Mouse (Mus musculus): Measurements from ENCODE around the gene Tchp. TPM values are rescaled to one million over a fixed set of nuclear protein-coding genes. Genes with fewer than 3 reads are reported as not detected.

Gene Tchp
- polyA plus RNA-seq, 1 experiment from 2014 or later: 19.8 TPM

DNA sequence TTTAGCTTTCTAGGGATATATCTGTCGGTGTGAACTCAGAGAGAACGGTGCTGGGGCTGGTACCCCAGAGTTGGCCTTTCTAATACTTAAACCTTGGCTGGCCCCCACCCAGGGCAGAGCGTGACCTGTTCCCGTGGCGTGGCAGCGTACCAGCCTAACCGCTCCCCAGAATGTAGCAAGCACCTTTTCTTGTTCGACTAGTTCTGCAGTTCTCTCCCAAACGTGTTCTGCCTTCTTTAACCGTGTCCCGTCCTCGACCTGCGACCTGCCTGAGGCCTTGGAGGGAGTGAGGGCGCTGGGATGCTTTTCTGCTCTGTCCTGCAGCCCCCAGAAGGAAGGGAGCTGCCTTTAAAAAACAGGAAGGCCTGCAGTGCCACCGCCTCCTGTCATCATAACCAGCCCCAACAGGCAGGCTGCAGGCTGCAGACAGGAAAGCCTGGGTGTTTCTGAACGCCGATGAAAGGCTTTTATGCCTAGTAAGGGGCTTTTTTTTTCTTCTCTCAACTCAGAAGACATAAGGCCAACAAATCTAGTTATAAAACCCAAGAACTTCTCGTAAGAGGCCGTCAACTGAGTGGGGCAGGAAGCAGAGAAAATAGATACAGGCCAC lies 26.8 kb upstream of the Tchp start:
- H3K27ac ChIP-seq: peak overlapping the region; percentile 57
- H3K9me3 ChIP-seq: no peaks in the 10 kb centered on the region
- no peak overlapping the region for H3K4me2 ChIP-seq
- 54% methylated on average over 19 of the region's 19 CpGs for WGBS
- H3K27me3 ChIP-seq: no peaks in the 10 kb centered on the region
- H3K4me1 ChIP-seq: peaks cover 28% of the 10 kb centered on the region
- H3K36me3 ChIP-seq: peaks cover 20% of the 10 kb centered on the region
- no peak overlapping the region for H3K4me3 ChIP-seq
- ATAC-seq (ENCODE audit: insufficient number of reproducible peaks, insufficient read depth, low FRiP score, low TSS enrichment, low read depth): no peak
- peak overlapping the region; percentile 11; the same call in 1 of the 2 replicates for H3K9ac ChIP-seq

DNA sequence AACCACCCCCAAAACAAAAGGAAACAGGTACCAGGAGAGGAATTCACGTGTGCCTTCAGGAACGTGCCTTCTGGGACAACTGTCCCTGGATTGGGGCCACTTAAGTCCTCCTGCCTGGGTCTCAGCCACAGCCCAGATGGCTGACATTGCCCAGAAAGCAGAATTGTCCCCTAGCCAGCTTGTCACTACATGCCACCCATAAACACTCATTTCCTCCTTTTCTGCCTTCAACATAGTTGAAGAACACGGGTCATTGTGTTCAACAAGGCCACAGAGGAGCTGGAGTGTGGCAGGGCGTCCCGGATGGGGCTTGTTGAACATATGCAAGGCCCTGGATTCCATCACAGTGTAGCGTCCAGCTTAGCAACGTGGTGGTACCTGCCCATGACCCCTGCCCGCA lies 25.8 kb upstream of the Tchp start:
- Histone ChIP-seq H3K9ac (no peak overlapping the region; the same call in 1 of the 2 replicates), H3K27ac (peak overlapping the region; percentile 57; the same call in 1 of the 2 replicates)

DNA sequence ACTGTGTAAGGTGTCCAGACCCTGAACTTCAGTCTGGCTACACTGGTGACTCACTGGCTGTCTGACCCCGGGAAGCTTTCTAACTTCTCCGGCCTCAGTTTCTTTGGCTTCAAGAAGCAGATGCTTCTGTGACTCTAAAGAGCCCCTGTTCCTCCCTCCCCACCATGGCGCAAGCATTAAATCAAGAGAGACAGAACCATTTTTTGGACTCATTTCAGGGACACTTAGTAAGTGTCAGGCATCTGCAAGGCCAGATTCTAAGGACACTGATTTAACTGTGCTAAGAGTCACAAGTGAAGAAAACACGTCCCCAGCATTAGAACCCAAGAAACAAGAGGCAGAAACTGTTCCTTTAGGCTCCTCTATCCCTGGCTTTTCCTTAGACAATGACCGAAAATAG lies 21.6 kb upstream of the Tchp start:
- no peak for ATAC-seq (ENCODE audit: insufficient number of reproducible peaks, insufficient read depth, low FRiP score, low TSS enrichment, low read depth)
- WGBS: 92% methylated on average over 5 of the region's 5 CpGs

More for the DNA sequence above, 25.8 kb upstream of the Tchp start:
- H3K4me3 ChIP-seq: no peak overlapping the region
- no peaks in the 10 kb centered on the region for H3K27me3 ChIP-seq
- peaks cover 13% of the 10 kb centered on the region for H3K36me3 ChIP-seq
- WGBS: 73% methylated on average over 8 of the region's 8 CpGs
- H3K9me3 ChIP-seq: no peaks in the 10 kb centered on the region
- H3K4me1 ChIP-seq: peaks cover 28% of the 10 kb centered on the region
- ATAC-seq (ENCODE audit: insufficient number of reproducible peaks, insufficient read depth, low FRiP score, low TSS enrichment, low read depth): no peak
- H3K4me2 ChIP-seq: no peak overlapping the region

DNA sequence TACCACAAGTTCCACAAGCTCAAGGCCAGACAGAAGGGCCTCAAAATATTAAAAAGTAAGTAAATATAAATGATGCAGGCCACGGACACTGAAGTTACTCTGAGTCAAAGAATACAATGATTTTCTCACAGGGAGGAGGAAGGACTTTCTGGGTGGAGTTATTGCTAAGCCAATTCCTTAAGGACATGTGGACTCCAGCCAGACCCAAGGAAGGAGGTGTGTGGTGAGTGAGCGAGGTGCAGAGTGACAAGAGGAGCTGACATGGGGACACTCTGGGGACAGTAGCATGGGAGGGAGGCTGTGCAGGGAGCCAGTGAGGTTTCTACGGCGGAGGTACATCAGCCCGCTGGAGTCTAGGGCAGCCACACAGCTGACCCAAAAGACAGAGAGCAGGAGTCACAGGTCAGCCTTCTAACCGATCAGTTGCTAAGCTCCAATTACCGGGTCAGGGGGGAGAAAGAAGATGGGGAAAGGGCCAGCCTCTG lies 20.8 kb upstream of the Tchp start:
- no peak for ATAC-seq (ENCODE audit: insufficient number of reproducible peaks, insufficient read depth, low FRiP score, low TSS enrichment, low read depth)
- H3K9me3 ChIP-seq: no peaks in the 10 kb centered on the region
- WGBS: 54% methylated on average over 7 of the region's 7 CpGs
- no peaks in the 10 kb centered on the region for H3K27me3 ChIP-seq
- H3K27ac ChIP-seq: no peak overlapping the region
- peak overlapping the region; percentile 46; the same call in 1 of the 2 replicates for H3K9ac ChIP-seq
- H3K36me3 ChIP-seq: no peaks in the 10 kb centered on the region
- H3K4me3 ChIP-seq: no peak overlapping the region
- H3K4me1 ChIP-seq: peaks cover 23% of the 10 kb centered on the region
- no peak overlapping the region for H3K4me2 ChIP-seq

More for the DNA sequence above, 21.6 kb upstream of the Tchp start:
- Histone ChIP-seq H3K4me3 (no peak overlapping the region), H3K9ac (no peak overlapping the region), H3K9me3 (no peaks in the 10 kb centered on the region), H3K4me1 (peaks cover 27% of the 10 kb centered on the region), H3K36me3 (no peaks in the 10 kb centered on the region), H3K4me2 (no peak overlapping the region), H3K27me3 (no peaks in the 10 kb centered on the region), H3K27ac (no peak overlapping the region)

DNA sequence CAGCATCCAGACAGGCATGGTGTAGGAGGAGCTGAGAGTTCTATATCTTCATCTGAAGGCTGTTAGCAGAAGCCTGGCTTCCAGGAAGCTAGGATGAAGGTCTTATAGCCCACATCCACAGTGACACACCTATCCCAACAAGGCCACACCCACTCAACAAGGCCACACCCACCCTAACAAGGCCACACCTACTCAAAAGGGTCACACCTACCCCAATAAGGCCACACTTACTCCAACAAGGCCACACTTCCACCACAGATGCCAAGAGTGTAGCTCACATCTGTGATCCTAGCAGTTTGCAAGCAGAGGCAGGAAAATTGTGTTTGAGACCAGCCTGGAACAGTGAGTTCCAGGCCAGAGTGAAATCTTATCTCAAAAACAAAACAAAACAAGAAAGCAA lies 19.7 kb upstream of the Tchp start:
- H3K27me3 ChIP-seq: no peaks in the 10 kb centered on the region
- no peak overlapping the region for H3K27ac ChIP-seq
- no peaks in the 10 kb centered on the region for H3K36me3 ChIP-seq
- H3K9ac ChIP-seq: no peak overlapping the region
- no peaks in the 10 kb centered on the region for H3K9me3 ChIP-seq
- H3K4me1 ChIP-seq: peaks cover 17% of the 10 kb centered on the region
- H3K4me2 ChIP-seq: no peak overlapping the region
- H3K4me3 ChIP-seq: no peak overlapping the region
- ATAC-seq (ENCODE audit: insufficient number of reproducible peaks, insufficient read depth, low FRiP score, low TSS enrichment, low read depth): no peak

DNA sequence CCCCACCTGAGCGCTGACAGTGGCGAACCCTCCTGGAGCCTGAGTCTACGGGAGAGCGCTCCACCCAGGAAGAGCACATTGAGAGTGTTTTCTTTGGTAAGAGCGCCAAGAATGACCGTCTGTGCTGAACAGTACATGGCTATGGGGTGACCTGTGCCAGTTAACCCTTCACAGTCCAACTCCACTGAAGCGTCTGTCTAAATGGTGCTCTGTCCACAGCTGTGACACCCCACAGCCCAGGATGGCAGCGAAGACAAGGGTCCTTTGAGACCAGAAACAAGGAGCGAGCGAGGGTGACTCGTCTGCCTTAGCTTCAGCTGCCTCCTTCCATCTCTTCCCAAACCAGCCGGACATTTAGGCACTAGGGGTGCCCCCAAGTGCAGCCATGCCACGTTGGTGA lies 18.9 kb upstream of the Tchp start:
- H3K9me3 ChIP-seq: no peaks in the 10 kb centered on the region
- H3K27me3 ChIP-seq: no peaks in the 10 kb centered on the region
- H3K4me1 ChIP-seq: peaks cover 16% of the 10 kb centered on the region
- ATAC-seq (ENCODE audit: insufficient number of reproducible peaks, insufficient read depth, low FRiP score, low TSS enrichment, low read depth): no peak
- H3K4me3 ChIP-seq: no peak overlapping the region
- no peak overlapping the region for H3K27ac ChIP-seq
- WGBS: 82% methylated on average over 13 of the region's 13 CpGs
- no peak overlapping the region for H3K4me2 ChIP-seq
- H3K9ac ChIP-seq: 0 out of 2 replicates have a peak overlapping the region, but pooled peaks have one; percentile 85
- H3K36me3 ChIP-seq: no peaks in the 10 kb centered on the region

DNA sequence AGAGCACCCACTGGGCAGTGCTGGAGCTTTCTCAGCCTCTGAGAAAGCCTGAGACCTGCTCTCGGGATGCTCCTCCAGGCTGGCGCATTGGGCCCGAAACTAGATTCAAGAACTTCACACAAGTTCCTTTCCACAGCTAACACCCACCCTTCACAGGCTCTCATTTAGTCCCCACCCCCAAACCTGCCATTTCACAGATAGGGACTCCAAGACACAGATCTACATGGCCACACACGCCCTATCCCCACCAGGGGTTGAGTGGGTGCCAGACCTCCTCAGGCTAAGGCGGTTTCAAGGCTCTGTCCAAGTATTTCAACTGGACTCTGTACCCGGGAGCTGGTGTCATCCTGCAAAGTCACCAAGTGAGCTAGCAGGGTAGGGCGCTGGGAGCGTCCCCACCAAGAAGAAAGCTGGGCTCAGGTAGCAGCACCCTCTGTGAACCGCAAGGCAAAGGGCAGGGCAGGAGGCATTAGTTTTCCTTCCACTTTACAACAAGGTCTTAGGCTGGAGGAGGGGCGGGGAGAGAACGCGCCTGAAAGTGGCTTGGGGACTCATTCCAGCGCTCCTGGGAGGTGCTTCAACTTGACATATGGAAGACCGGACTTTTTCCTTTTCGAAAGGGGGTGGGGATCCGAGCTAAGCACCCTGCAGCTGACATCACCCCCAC lies 17.7 kb upstream of the Tchp start:
- peaks cover 16% of the 10 kb centered on the region for H3K4me1 ChIP-seq
- peaks cover 3% of the 10 kb centered on the region; the same call in 1 of the 2 replicates for H3K27me3 ChIP-seq
- 18% methylated on average over 16 of the region's 16 CpGs for WGBS
- H3K4me2 ChIP-seq: peak overlapping the region; percentile 88
- peak overlapping the region; percentile 85 for H3K9ac ChIP-seq
- H3K9me3 ChIP-seq: no peaks in the 10 kb centered on the region
- no peak overlapping the region for H3K27ac ChIP-seq
- ATAC-seq (ENCODE audit: insufficient number of reproducible peaks, insufficient read depth, low FRiP score, low TSS enrichment, low read depth): no peak
- peak overlapping the region; percentile 75 for H3K4me3 ChIP-seq
- no peaks in the 10 kb centered on the region for H3K36me3 ChIP-seq

DNA sequence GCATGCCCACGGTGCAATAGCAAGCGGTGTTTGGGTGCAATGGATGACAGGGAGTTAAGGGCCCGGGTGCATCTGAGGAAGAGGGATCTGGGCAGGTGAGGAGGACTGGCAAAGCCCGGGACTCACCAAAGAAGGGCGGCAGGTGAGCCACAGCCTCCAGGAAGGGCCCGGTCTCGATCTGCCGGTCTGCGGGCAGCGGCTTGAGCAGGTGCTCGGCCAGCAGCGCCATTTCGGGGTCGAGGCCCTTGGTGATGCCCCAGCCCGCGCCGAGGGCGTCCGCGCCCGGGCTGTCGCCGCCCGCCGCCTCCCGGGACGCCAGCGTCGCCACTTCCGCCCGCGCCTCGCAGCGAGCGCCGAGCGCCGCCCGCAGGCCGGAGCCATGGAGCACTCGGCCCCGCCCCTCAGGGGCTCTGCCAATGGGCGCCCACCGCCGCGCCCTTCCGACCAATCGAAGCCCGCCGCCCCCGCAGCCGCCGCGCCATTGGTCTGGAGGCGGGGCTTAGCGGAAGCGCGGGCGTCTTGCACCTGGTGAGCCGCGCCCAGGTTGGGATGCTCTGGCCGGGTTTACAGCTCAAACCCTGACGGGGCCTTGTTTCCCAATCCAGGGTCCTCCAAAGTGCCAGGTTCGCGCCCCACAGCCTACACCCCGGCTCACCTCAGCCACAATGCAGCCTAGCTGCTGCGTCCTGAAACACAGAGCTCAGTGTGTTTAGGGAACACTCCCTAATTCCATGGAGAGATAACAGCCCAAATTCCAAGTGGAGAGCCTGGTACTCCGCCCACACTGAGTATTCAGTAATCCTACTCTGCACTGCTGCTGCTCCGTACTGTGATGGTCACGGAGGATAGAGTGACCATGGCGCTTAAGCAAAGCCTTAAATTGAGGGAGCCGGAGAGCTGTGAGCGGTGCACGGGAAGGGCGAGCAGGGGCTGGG lies 16.7 kb upstream of the Tchp start, which contains the start of gene Gltp:
TSS of gene Gltp (minus strand) at position 352 of the 935 bp plus-strand sequence.
- Histone ChIP-seq H3K9ac (peak within 1 kb of the TSS; percentile 85), H3K4me2 (peak within 1 kb of the TSS; percentile 88), H3K4me1 (peaks cover 16% of the 10 kb centered on the region), H3K27me3 (peaks cover 3% of the 10 kb centered on the region; the same call in 1 of the 2 replicates), H3K9me3 (no peaks in the 10 kb centered on the region), H3K27ac (no peak within 1 kb of the TSS), H3K4me3 (peak within 1 kb of the TSS; percentile 75), H3K36me3 (no peaks in the 10 kb centered on the region)
- 3% methylated on average over 75 of the region's 75 CpGs for WGBS
- peak; percentile 92 for ATAC-seq (ENCODE audit: insufficient number of reproducible peaks, insufficient read depth, low FRiP score, low TSS enrichment, low read depth)

DNA sequence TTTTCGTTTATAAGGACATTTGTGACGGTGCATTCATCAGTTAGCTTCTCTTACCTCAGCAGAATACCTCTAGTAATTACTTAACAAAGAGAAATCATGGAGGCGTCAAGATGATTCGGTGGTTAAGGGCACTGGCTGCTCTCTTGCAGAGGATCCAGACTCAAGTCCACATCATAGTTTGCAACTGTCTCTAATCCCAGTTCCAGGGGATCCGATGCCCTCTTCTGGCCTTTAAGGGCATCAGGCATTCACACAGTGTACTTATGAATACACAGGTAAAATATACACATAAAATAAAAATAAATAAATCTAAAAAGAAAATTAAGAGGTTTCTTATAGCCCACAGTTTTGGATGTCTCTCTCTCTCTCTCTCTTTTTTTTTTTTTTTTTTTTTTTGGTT lies 11.8 kb upstream of the Tchp start:
- Histone ChIP-seq H3K27ac (no peak overlapping the region), H3K27me3 (peaks cover 3% of the 10 kb centered on the region; the same call in 1 of the 2 replicates), H3K9me3 (no peaks in the 10 kb centered on the region), H3K4me2 (no peak overlapping the region), H3K4me1 (peaks cover 4% of the 10 kb centered on the region), H3K9ac (no peak overlapping the region), H3K36me3 (no peaks in the 10 kb centered on the region), H3K4me3 (no peak overlapping the region)
- ATAC-seq (ENCODE audit: insufficient number of reproducible peaks, insufficient read depth, low FRiP score, low TSS enrichment, low read depth): no peak
- WGBS: 69% methylated on average over 5 of the region's 5 CpGs

DNA sequence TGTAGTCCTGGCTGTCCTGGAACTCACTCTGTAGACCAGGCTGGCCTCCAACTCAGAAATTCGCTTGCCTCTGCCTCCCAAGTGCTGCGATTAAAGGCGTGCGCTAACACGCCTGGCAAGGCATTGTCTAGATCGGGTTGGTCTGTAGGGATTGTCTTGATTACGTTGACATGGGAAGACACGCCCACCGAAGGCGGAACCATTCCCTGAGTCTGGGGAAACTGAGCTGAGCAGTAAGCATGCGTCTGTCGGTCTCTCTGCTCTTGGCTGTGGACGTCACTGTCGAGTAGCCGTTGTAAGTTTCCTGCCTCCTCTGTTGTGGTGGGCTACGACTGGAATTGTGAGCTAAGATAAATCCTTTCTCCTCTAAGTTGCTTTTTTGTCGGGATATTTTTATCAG lies 10.6 kb upstream of the Tchp start:
- H3K4me1 ChIP-seq: no peaks in the 10 kb centered on the region; the same call in 1 of the 2 replicates
- H3K27me3 ChIP-seq: peaks cover 3% of the 10 kb centered on the region; the same call in 1 of the 2 replicates
- H3K36me3 ChIP-seq: no peaks in the 10 kb centered on the region
- H3K27ac ChIP-seq: no peak overlapping the region
- H3K9me3 ChIP-seq: no peaks in the 10 kb centered on the region
- H3K9ac ChIP-seq: no peak overlapping the region
- 83% methylated on average over 17 of the region's 17 CpGs for WGBS
- ATAC-seq (ENCODE audit: insufficient number of reproducible peaks, insufficient read depth, low FRiP score, low TSS enrichment, low read depth): no peak
- H3K4me3 ChIP-seq: no peak overlapping the region
- no peak overlapping the region for H3K4me2 ChIP-seq

DNA sequence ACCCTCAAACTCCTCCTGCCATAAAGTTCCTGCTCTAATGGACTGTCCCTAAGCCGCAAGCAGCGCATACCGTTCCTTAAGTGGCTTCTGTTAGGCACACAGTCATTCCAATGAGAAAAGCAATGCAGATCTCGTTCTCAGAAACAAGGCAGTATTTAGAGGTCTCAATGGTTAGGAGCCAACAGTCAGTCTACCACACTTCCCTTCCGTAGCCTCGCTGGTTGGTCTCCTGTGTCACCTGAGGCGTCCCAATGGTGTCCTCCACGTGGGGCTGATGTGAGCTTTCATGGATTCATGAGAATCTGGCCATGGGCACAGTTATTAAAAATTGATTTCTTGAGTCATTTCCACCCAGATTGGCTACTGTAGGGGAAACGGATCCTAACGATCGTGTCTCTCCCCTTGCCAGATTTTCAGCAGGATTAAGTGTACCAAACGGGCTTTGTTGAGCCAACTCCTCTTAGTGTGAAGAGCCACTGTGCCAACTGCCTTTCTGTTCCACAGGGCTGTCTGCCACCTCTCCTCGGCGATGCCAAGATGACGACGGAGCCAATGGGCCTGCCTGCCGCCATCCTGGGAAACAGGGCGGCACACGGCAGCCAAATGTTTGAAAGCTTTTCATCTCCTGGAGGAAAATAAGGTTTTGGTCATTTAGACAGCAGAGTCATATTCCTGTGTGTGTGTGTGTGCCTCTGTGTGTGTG lies 9.4 kb upstream of the Tchp start:
- Histone ChIP-seq H3K4me2 (no peak overlapping the region), H3K4me3 (no peak overlapping the region), H3K27ac (no peak overlapping the region), H3K9ac (no peak overlapping the region), H3K27me3 (peaks cover 3% of the 10 kb centered on the region; the same call in 1 of the 2 replicates), H3K9me3 (no peaks in the 10 kb centered on the region), H3K4me1 (no peaks in the 10 kb centered on the region; the same call in 1 of the 2 replicates), H3K36me3 (no peaks in the 10 kb centered on the region)
- 86% methylated on average over 19 of the region's 19 CpGs for WGBS
- ATAC-seq (ENCODE audit: insufficient number of reproducible peaks, insufficient read depth, low FRiP score, low TSS enrichment, low read depth): no peak

Measured in embryonic facial prominence, embryonic 13.5 days (tissue).